Mouse (Mus musculus) CH12.LX (cell line): Measurements from ENCODE around the gene 3110009E18Rik. TPM values are rescaled to one million over a fixed set of nuclear protein-coding genes. Genes with fewer than 3 reads are reported as not detected.

Source experiments
- DNase-seq: peaks from one replicate; pipeline ENCODE4 v3.0.0-alpha.2; 2013; ENCODE audit errors: extremely low read depth
- H3K27ac ChIP-seq: 2 replicates; pipeline ENCODE4 v1.5.1; 2012; ENCODE audit warnings: low read depth, mild to moderate bottlenecking, control low read depth, moderate library complexity; ENCODE audit not compliant: insufficient read depth
- H3K27me3 ChIP-seq: replicated peaks from 2 replicates; pipeline ENCODE3; 2012; ENCODE audit warnings: inconsistent platforms
- H3K36me3 ChIP-seq, 2 experiments: replicated peaks in 1 of 2; 2 replicates each; pipeline versions ENCODE3 to v1.6.1; 2012; ENCODE audit warnings: inconsistent platforms in 1 of 2, low read length in 1 of 2, mild to moderate bottlenecking in 1 of 2, mixed read lengths in 1 of 2, moderate library complexity in 1 of 2; ENCODE audit not compliant: control insufficient read depth in 1 of 2, insufficient read depth in 1 of 2
- H3K4me1 ChIP-seq, 2 experiments: 2 replicates each; pipeline ENCODE4 v1.6.1; 2012; ENCODE audit warnings: inconsistent platforms in 1 of 2, moderate library complexity in 1 of 2; ENCODE audit not compliant: insufficient read depth in 2 of 2, control insufficient read depth in 1 of 2
- H3K4me2 ChIP-seq: 2 replicates; pipeline ENCODE4 v1.6.1; 2012; ENCODE audit warnings: low read depth, mild to moderate bottlenecking, control low read depth; ENCODE audit not compliant: poor library complexity, insufficient read depth, severe bottlenecking
- H3K4me3 ChIP-seq, 3 experiments: fragments of 150-350 bp in 1 of 3; sonication (generic) in 1 of 3; replicated peaks in 1 of 3; 2 replicates each; pipeline versions ENCODE3 to v1.5.1; 2011 to 2012; ENCODE audit warnings: low read depth in 2 of 3, low read length in 2 of 3, mild to moderate bottlenecking in 2 of 3, moderate library complexity in 2 of 3, control low read depth in 1 of 3, improper control_type of control experiment in 1 of 3, inconsistent platforms in 1 of 3, mixed read lengths in 1 of 3; ENCODE audit not compliant: poor library complexity in 1 of 3
- H3K79me2 ChIP-seq: replicated peaks from 2 replicates; pipeline ENCODE4 v1.6.1; 2012; ENCODE audit warnings: mild to moderate bottlenecking, moderate library complexity; ENCODE audit not compliant: control insufficient read depth, poor library complexity, insufficient read depth, severe bottlenecking; ENCODE audit errors: extremely low read depth
- H3K9ac ChIP-seq: 2 replicates; pipeline ENCODE4 v1.6.1; 2012; ENCODE audit warnings: low read depth, mild to moderate bottlenecking, control low read depth, moderate library complexity; ENCODE audit not compliant: insufficient read depth
- H3K9me3 ChIP-seq: replicated peaks from 2 replicates; pipeline ENCODE3; 2012; ENCODE audit warnings: low read length, inconsistent platforms, mixed read lengths
- CHD1 ChIP-seq: IDR thresholded peaks from 2 replicates; pipeline ENCODE4 v1.6.1; 2012; ENCODE audit warnings: low read depth, low read length, improper control_type of control experiment, inconsistent platforms
- CTCF ChIP-seq, 2 experiments: IDR thresholded peaks in 1 of 2; conservative IDR thresholded peaks in 1 of 2; 2 replicates each; pipeline ENCODE4 v1.5.1; 2011 to 2012; ENCODE audit warnings: low read depth in 2 of 2, low read length in 2 of 2, improper control_type of control experiment in 1 of 2, inconsistent platforms in 1 of 2, mild to moderate bottlenecking in 1 of 2, moderate library complexity in 1 of 2
- E2F4 ChIP-seq: IDR thresholded peaks from 2 replicates; pipeline ENCODE4 v1.6.1; 2011; ENCODE audit warnings: low read depth, low read length, improper control_type of control experiment; ENCODE audit not compliant: insufficient replicate concordance
- EP300 ChIP-seq: IDR thresholded peaks from 2 replicates; pipeline ENCODE4 v1.6.1; 2011; ENCODE audit warnings: low read length, improper control_type of control experiment
- GABPA ChIP-seq: IDR thresholded peaks from 2 replicates; pipeline ENCODE4 v1.6.1; 2012; ENCODE audit warnings: low read depth, low read length, improper control_type of control experiment, inconsistent platforms; ENCODE audit not compliant: insufficient replicate concordance
- HCFC1 ChIP-seq: IDR thresholded peaks from 2 replicates; pipeline ENCODE4 v1.6.1; 2012; ENCODE audit warnings: low read depth, mild to moderate bottlenecking, inconsistent platforms, low read length, improper control_type of control experiment
- JUN ChIP-seq: IDR thresholded peaks from 2 replicates; pipeline ENCODE4 v1.6.1; 2011; ENCODE audit warnings: low read depth, mild to moderate bottlenecking, low read length, improper control_type of control experiment, moderate library complexity; ENCODE audit not compliant: insufficient read depth
- JUND ChIP-seq: conservative IDR thresholded peaks from 2 replicates; pipeline ENCODE4 v1.6.1; 2011; ENCODE audit warnings: low read depth, low read length, improper control_type of control experiment
- KAT2A ChIP-seq: IDR thresholded peaks from 2 replicates; pipeline ENCODE4 v1.6.1; 2012; ENCODE audit warnings: low read length, improper control_type of control experiment, inconsistent platforms; ENCODE audit not compliant: insufficient replicate concordance
- MAX ChIP-seq: IDR thresholded peaks from 2 replicates; pipeline ENCODE4 v1.6.1; 2011; ENCODE audit warnings: low read length, improper control_type of control experiment
- MAZ ChIP-seq: IDR thresholded peaks from 2 replicates; pipeline ENCODE4 v1.6.1; 2012; ENCODE audit warnings: low read depth, mild to moderate bottlenecking, inconsistent platforms, low read length, improper control_type of control experiment, moderate library complexity
- MEF2A ChIP-seq: IDR thresholded peaks from 2 replicates; pipeline ENCODE4 v1.6.1; 2014; ENCODE audit warnings: low read depth, mild to moderate bottlenecking, inconsistent platforms, low read length, improper control_type of control experiment, borderline replicate concordance
- MXI1 ChIP-seq: IDR thresholded peaks from 2 replicates; pipeline ENCODE4 v1.6.1; 2011; ENCODE audit warnings: mild to moderate bottlenecking, low read depth, low read length, improper control_type of control experiment
- NELFE ChIP-seq: IDR thresholded peaks from 2 replicates; pipeline ENCODE4 v1.6.1; 2011; ENCODE audit warnings: low read depth, low read length, improper control_type of control experiment
- NRF1 ChIP-seq: IDR thresholded peaks from 2 replicates; pipeline ENCODE4 v1.6.1; 2014; ENCODE audit warnings: low read depth, mild to moderate bottlenecking, inconsistent platforms, low read length, improper control_type of control experiment, moderate library complexity
- PAX5 ChIP-seq: IDR thresholded peaks from 2 replicates; pipeline ENCODE4 v1.6.1; 2012; ENCODE audit warnings: low read length, inconsistent platforms, mixed read lengths
- POLR2A ChIP-seq: IDR thresholded peaks from 2 replicates; pipeline ENCODE4 v1.6.1; 2011; ENCODE audit warnings: low read depth, mild to moderate bottlenecking, improper control_type of control experiment, low read length
- POLR2AphosphoS2 ChIP-seq: IDR thresholded peaks from 2 replicates; pipeline ENCODE4 v1.6.1; 2011; ENCODE audit warnings: low read depth, low read length, improper control_type of control experiment
- RCOR1 ChIP-seq: conservative IDR thresholded peaks from 2 replicates; pipeline ENCODE4 v1.6.1; 2012; ENCODE audit warnings: low read depth, mild to moderate bottlenecking, inconsistent platforms, low read length, improper control_type of control experiment
- TBP ChIP-seq: conservative IDR thresholded peaks from 2 replicates; pipeline ENCODE4 v1.6.1; 2011; ENCODE audit warnings: low read depth, low read length, improper control_type of control experiment
- TCF12 ChIP-seq: IDR thresholded peaks from 2 replicates; pipeline ENCODE4 v1.6.1; 2014; ENCODE audit warnings: low read depth, mild to moderate bottlenecking, inconsistent platforms, low read length, improper control_type of control experiment
- UBTF ChIP-seq: IDR thresholded peaks from 2 replicates; pipeline ENCODE4 v1.6.1; 2012; ENCODE audit warnings: low read depth, mild to moderate bottlenecking, inconsistent platforms, low read length, improper control_type of control experiment, moderate library complexity
- USF1 ChIP-seq: IDR thresholded peaks from 2 replicates; pipeline ENCODE4 v1.6.1; 2014; ENCODE audit warnings: low read depth, mild to moderate bottlenecking, inconsistent platforms, low read length, improper control_type of control experiment
- USF2 ChIP-seq: conservative IDR thresholded peaks from 2 replicates; pipeline ENCODE4 v1.6.1; 2011; ENCODE audit warnings: low read depth, low read length, improper control_type of control experiment
- ZC3H11A ChIP-seq: IDR thresholded peaks from 2 replicates; pipeline ENCODE4 v1.6.1; 2012; ENCODE audit warnings: low read depth, mild to moderate bottlenecking, inconsistent platforms, low read length, improper control_type of control experiment
- dilution Hi-C: fragments of 300-500 bp; cut with MboI; formaldehyde crosslinking; loops from 2 replicates; pipeline ENCODE4 v1.14.3; 2020; ENCODE audit warnings: low sequenced_read_pairs; ENCODE audit not compliant: extremely low pct_unique_long_range_greater_than_20kb, extremely low pct_ligation_motif_present
- in situ Hi-C: fragments of 300-500 bp; cut with MboI; formaldehyde crosslinking; loops from 3 replicates; pipeline ENCODE4 v1.14.3; 2019; ENCODE audit warnings: low sequenced_read_pairs, low pct_ligation_motif_present, low pct_unique_long_range_greater_than_20kb, mixed read lengths
- polyA plus RNA-seq: library from polyadenylated mRNA; unstranded; fragments of >175 nt; gene quantifications from 2 replicates; pipeline ENCODE4 v1.2.1, GENCODE M21; 2012; ENCODE audit warnings: low read depth; ENCODE audit not compliant: insufficient read length
- total RNA-seq, 2 experiments: library from RNA; depleted of rRNA; stranded (reverse); fragments of 300-350 nt in 1 of 2; fragments of >200 nt in 1 of 2; gene quantifications; 2 replicates each; pipeline ENCODE4 v1.2.3; 2012 to 2014

The 3110009E18Rik gene
- total and polyA plus RNA-seq, 3 experiments: 2.7 to 5.9 (median 4.6) TPM

GRCm38 (mm10) chr1:120124839-120125238 lies 3.9 kb downstream of the 3110009E18Rik start:
- no peak overlapping the region for H3K9ac ChIP-seq
- H3K4me1 ChIP-seq: peaks cover 7 to 19% of the 10 kb centered on the region in 2 experiments
- TF ChIP-seq POLR2AphosphoS2: no peak
- no peak for TF ChIP-seq MAZ
- no peak for TF ChIP-seq TBP
- no peak for TF ChIP-seq TCF12
- no peak for TF ChIP-seq RCOR1
- TF ChIP-seq UBTF: no peak
- TF ChIP-seq NRF1: no peak
- no peak for TF ChIP-seq GABPA
- no peak for TF ChIP-seq MXI1
- TF ChIP-seq KAT2A: no peak
- TF ChIP-seq USF2: no peak
- TF ChIP-seq MAX: no peak
- TF ChIP-seq CHD1: no peak
- no peak for TF ChIP-seq E2F4
- no peak overlapping the region for H3K4me3 ChIP-seq
- H3K4me2 ChIP-seq: no peak overlapping the region
- H3K27ac ChIP-seq: no peak overlapping the region
- in situ Hi-C loops (no loop called here), dilution Hi-C loops (no loop called here)
- H3K79me2 ChIP-seq: peaks cover 4% of the 10 kb centered on the region; the same call in 1 of the 2 replicates
- no peaks in the 10 kb centered on the region for H3K27me3 ChIP-seq
- H3K36me3 ChIP-seq: peaks cover 0 to 6% of the 10 kb centered on the region in 2 experiments
- no peaks in the 10 kb centered on the region for H3K9me3 ChIP-seq
- DNase-seq: no peak

DNA sequence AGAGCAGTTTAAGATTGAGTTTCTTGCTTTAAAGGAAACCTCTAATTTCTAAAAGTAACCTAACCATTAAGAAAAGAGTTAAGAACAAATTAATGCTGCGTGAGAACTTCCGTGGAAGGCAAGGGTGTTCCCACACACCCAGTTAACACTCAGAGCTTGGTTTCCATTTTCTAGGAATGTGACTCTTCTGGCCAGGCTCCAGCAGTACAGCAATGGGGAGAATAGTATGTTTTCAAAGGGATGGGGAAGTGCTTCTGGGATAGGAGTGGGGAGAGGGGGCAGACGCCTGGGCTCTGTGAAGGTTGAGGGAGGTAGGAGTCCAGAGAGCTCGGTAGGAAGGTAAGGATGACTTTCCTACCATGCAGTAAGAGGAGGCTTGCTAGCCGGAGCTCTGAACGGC lies 4.5 kb downstream of the 3110009E18Rik start:
- Histone ChIP-seq H3K79me2 (no peaks in the 10 kb centered on the region; the same call in 1 of the 2 replicates), H3K4me2 (no peak overlapping the region), H3K4me1 (peaks cover 5 to 19% of the 10 kb centered on the region in 2 experiments), H3K9me3 (no peaks in the 10 kb centered on the region), H3K36me3 (peaks cover 0 to 4% of the 10 kb centered on the region in 2 experiments), H3K9ac (no peak overlapping the region), H3K4me3 (no peak overlapping the region), H3K27ac (no peak overlapping the region), H3K27me3 (no peaks in the 10 kb centered on the region)
- in situ Hi-C loops (no loop called here), dilution Hi-C loops (no loop called here)
- TF ChIP-seq EP300 (no peak), E2F4 (no peak), POLR2AphosphoS2 (no peak), TCF12 (no peak), NELFE (no peak), NRF1 (no peak), UBTF (no peak), CTCF (conservative IDR thresholded peaks at IDR 0.05 in 1 of 2, IDR thresholded peaks at IDR 0.05 in 1 of 2; ENCODE audit: low read depth in 2 of 2, low read length in 2 of 2) (no peak), MEF2A (no peak), PAX5 (no peak), MAX (no peak), HCFC1 (no peak), JUN (no peak), USF1 (no peak), ZC3H11A (no peak), JUND (no peak), RCOR1 (no peak), MXI1 (no peak), POLR2A (no peak)
- DNase-seq: no peak
